Mouse (Mus musculus) gastrocnemius, adult 2 months (tissue): ENCODE measurements around the gene Vps4a. TPM values are rescaled to one million over a fixed set of nuclear protein-coding genes. Genes with fewer than 3 reads are reported as not detected.
"Not testable (repeated sequence)": the region's sequence is repeated elsewhere in the genome, so short reads cannot be mapped to it uniquely, and the experiment has no call there.

Experiments used
- DNase-seq: peaks from one replicate; pipeline ENCODE4 v3.0.0; 2022
- H3K27ac ChIP-seq: fragments of 200-600 bp; 2 replicates; pipeline ENCODE4 v1.8.1; 2022; ENCODE audit warnings: mild to moderate bottlenecking
- H3K4me3 ChIP-seq: fragments of 200-600 bp; 2 replicates; pipeline ENCODE4 v1.8.1; 2022; ENCODE audit warnings: mild to moderate bottlenecking, moderate library complexity
- CTCF ChIP-seq: fragments of 200-600 bp; IDR thresholded peaks from 2 replicates; pipeline ENCODE4 v1.8.1; 2022; ENCODE audit warnings: antibody characterized with exemption, mild to moderate bottlenecking, moderate library complexity
- intact Hi-C: fragments of 180-260 bp; cut with DNase I; formaldehyde crosslinking; loops from one replicate; pipeline ENCODE4 v1.15.1; 2025
- total RNA-seq, 2 experiments: library from RNA; stranded (reverse); gene quantifications; 2 replicates each; pipeline ENCODE4 v1.2.3; 2021

Gene Vps4a
- total RNA-seq, 2 experiments from 2014 or later = 65.2 to 67.8 TPM

GRCm38 (mm10) chr8:107029310-107029709 lies 1.7 kb upstream of the Vps4a start:
- no peak for DNase-seq
- intact Hi-C loops = no loop called here
- H3K4me3 ChIP-seq = no peak overlapping the region
- no peak for TF ChIP-seq CTCF
- H3K27ac ChIP-seq = no peak overlapping the region

- no peak for DNase-seq
- 0 out of 2 replicates have a peak overlapping the region, but pooled peaks have one; percentile 92 for H3K27ac ChIP-seq
- intact Hi-C loops = no loop called here
- H3K4me3 ChIP-seq = no peak overlapping the region
- no peak for TF ChIP-seq CTCF
Observed at GRCm38 (mm10) chr8:107030058-107030457, 964 bp upstream of the Vps4a start.

- intact Hi-C loops = loop anchor here (1.0 kb wide), 2 partner anchors 15 to 25 kb away; partner anchors contain the start of genes Cog8 and Nip7
- DNase-seq = no peak
- Histone ChIP-seq H3K27ac (peak overlapping the region; percentile 92), H3K4me3 (peak overlapping the region; percentile 91)
- no peak for TF ChIP-seq CTCF
Observed at GRCm38 (mm10) chr8:107031577-107032090, 612 bp downstream of the Vps4a start.

DNA sequence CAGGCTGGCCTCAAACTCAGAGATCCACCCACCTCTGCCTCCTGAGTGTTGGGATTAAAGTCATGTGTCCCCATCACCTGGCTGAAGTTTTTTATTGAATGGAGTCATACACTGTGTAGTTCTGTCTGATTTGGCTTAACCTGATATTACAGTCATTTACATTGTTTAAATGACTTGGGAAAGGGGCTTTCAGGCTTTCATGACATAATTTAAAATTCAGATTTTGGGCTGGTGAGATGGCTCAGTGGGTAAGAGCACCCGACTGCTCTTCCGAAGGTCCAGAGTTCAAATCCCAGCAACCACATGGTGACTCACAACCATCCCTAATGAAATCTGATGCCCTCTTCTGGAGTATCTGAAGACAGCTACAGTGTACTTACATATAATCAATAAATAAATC lies 2.6 kb downstream of the Vps4a start:
- intact Hi-C loops, H3K27ac ChIP-seq, H3K4me3 ChIP-seq, DNase-seq: not testable (repeated sequence)

GRCm38 (mm10) chr8:107035641-107036040 lies 4.6 kb downstream of the Vps4a start:
- no peak overlapping the region for H3K27ac ChIP-seq
- TF ChIP-seq CTCF = no peak
- intact Hi-C loops = no loop called here
- H3K4me3 ChIP-seq = no peak overlapping the region
- no peak for DNase-seq

DNA sequence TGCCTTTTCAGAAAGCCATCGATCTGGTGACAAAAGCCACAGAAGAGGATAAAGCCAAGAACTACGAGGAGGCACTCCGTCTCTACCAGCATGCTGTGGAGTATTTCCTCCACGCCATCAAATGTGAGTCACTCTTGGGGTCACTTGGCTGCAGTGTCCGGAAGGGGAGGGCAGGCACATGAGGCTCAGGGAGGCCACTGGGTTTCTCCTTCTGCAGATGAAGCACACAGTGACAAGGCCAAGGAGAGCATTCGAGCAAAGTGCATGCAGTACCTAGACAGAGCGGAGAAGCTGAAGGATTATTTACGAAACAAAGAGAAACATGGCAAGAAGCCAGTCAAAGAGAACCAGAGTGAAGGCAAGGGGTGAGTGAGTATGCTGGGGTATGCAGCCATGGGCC lies 5.6 kb downstream of the Vps4a start:
- intact Hi-C loops = no loop called here
- Histone ChIP-seq H3K27ac (no peak overlapping the region), H3K4me3 (no peak overlapping the region)
- DNase-seq = no peak
- no peak for TF ChIP-seq CTCF

GRCm38 (mm10) chr8:107040632-107041031 lies 9.6 kb downstream of the Vps4a start:
- intact Hi-C loops = no loop called here
- DNase-seq = no peak
- H3K27ac ChIP-seq = no peak overlapping the region
- TF ChIP-seq CTCF = no peak
- no peak overlapping the region for H3K4me3 ChIP-seq

DNA sequence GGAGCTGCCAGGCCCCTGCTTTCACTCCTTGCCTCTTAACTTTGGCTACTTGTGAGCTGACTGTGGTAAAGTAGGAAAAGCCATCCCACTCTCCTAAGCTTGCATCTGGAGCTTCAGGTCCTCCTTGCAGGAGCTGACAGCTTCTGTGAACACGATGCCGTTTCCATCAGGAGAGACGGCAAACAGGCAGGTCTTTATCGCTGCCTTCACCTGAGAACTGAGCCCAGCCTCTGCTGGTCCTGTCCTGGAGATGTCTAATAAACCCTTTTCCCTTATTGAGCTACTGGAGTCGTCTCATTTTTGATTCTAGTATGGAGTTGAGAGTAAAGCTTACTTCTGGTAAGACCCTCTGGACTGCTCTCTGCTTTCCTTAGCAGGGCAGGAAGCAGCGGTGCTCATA lies 14.5 kb downstream of the Vps4a start:
- TF ChIP-seq CTCF = no peak
- Histone ChIP-seq H3K4me3 (no peak overlapping the region), H3K27ac (no peak overlapping the region)
- no peak for DNase-seq
- intact Hi-C loops = no loop called here

- no peak for TF ChIP-seq CTCF
- intact Hi-C loops = loop anchor here (1.0 kb wide), 1 partner anchor 16 kb away; the partner anchor contains the start of gene Vps4a
- DNase-seq = peak; percentile 29
- Histone ChIP-seq H3K27ac (peak overlapping the region; percentile 94), H3K4me3 (peak overlapping the region; percentile 93)
Observed at GRCm38 (mm10) chr8:107046976-107047375, 16.0 kb downstream of the Vps4a start.

- H3K4me3 ChIP-seq = peak within 1 kb of the TSS; percentile 93
- no peak for TF ChIP-seq CTCF
- DNase-seq = peak; percentile 91
- peak within 1 kb of the TSS; percentile 94 for H3K27ac ChIP-seq
- intact Hi-C loops = no loop called here
Observed at GRCm38 (mm10) chr8:107048061-107048941, 17.3 kb downstream of the Vps4a start, which contains the start of gene Pdf. TSS of gene Pdf (minus strand) at chr8:107048614.

- TF ChIP-seq CTCF = no peak
- H3K4me3 ChIP-seq = peak overlapping the region; percentile 93
- no peak for DNase-seq
- intact Hi-C loops = no loop called here
- peak overlapping the region; percentile 94; the same call in 1 of the 2 replicates for H3K27ac ChIP-seq
Observed at GRCm38 (mm10) chr8:107049480-107049879, 18.5 kb downstream of the Vps4a start.

- no peak for DNase-seq
- TF ChIP-seq CTCF = no peak
- intact Hi-C loops = no loop called here
- Histone ChIP-seq H3K4me3 (no peak overlapping the region), H3K27ac (no peak overlapping the region)
Observed at GRCm38 (mm10) chr8:107052046-107052445, 21.0 kb downstream of the Vps4a start.
